Mouse (Mus musculus) embryonic fibroblast, embryonic 13.5 days (primary cell): ENCODE results near the gene Pik3c2b.

Source experiments
- CTCF ChIP-seq: IDR thresholded peaks from 2 replicates; pipeline ENCODE4 v1.5.1; 2011; ENCODE audit warnings: mild to moderate bottlenecking, control low read depth, low read length, moderate library complexity, borderline replicate concordance; ENCODE audit not compliant: insufficient read depth
- POLR2A ChIP-seq: IDR thresholded peaks from 2 replicates; pipeline ENCODE4 v1.6.1; 2011; ENCODE audit warnings: low read depth, mild to moderate bottlenecking, control low read depth, low read length, moderate library complexity

- TF ChIP-seq CTCF (no peak), POLR2A (no peak)
These were observed 26.4 kb downstream of the Pik3c2b start for GRCm38 (mm10) chr1:133071666-133072381.
